Mouse (Mus musculus) lung, postnatal 0 days (tissue): ENCODE measurements around the gene Zfp775.

Source experiments
- CTCF ChIP-seq: IDR thresholded peaks from 2 replicates; pipeline ENCODE4 v1.5.1; 2016; ENCODE audit warnings: antibody characterized with exemption, mild to moderate bottlenecking
- EP300 ChIP-seq: IDR thresholded peaks from 2 replicates; pipeline ENCODE4 v1.6.1; 2016; ENCODE audit warnings: antibody characterized with exemption, mild to moderate bottlenecking, control low read depth

DNA sequence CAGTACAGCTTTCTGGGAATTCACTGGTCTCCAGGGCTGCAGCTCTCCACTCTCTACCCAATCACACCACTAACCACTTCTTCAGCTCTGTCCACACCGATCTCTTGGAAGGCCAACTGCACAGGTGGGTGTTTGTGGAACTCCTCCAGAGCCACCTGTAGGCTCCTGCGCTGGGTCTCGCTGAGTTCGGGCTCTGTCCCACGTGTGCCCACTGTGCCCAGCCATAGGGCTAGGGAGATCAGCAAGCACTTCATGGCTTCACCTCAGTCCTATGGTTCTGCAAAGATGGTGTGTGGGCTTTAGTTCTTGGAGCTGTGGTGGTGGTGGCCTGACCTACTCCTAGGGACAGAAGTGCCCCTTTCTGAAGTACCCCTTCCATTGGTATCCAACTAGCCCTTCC, 29.8 kb upstream of the Zfp775 start:
- TF ChIP-seq CTCF = no peak
- TF ChIP-seq EP300 = no peak
